Mouse (Mus musculus) right cerebral cortex, postnatal 36 days (tissue): ENCODE results near the gene H2afx.

Experiments used
- DNase-seq, 2 experiments: peaks; one replicate each; pipeline ENCODE4 v3.0.0; 2022; ENCODE audit warnings: low spot score in 2 of 2, mixed read lengths in 1 of 2

H2afx gene

GRCm38 (mm10) chr9:44378153-44378730, 43.7 kb downstream of the H2afx start:
- no peak for DNase-seq

- peak; percentile 98 to 99 for DNase-seq
These were observed 44.8 kb downstream of the H2afx start, which contains the start of gene Hyou1 for GRCm38 (mm10) chr9:44379054-44379834. Hyou1 (plus strand) TSS chr9:44379490.

- DNase-seq = no peak
These were observed 45.4 kb downstream of the H2afx start for GRCm38 (mm10) chr9:44379862-44380261.

GRCm38 (mm10) chr9:44384596-44384995, 50.1 kb downstream of the H2afx start:
- no peak for DNase-seq
